Mouse (Mus musculus): ENCODE data around the gene Depdc7.

- TF ChIP-seq CTCF (IDR thresholded peaks at IDR 0.05; ENCODE audit: insufficient read depth, low read length) (no peak), POLR2A (IDR thresholded peaks at IDR 0.05; ENCODE audit: borderline replicate concordance, extremely low read depth, low read depth, low read length) (no peak)
Measured at GRCm38 (mm10) chr2:104732562-104733256, 10.0 kb downstream of the Depdc7 start.

Data from lung, adult 2 months (tissue).